Comparison of ENCODE assay signal across 15 mouse cellular contexts in genomic region chr6:7732097-7732496, GRCm38 (mm10).
"Had no signal": no experiment of that assay in that cellular context is flagged by ENCODE, and none has a peak within 500 bp of the region (broad histone marks: within the 10 kb centered on the region; RNA-seq: fewer than 3 reads in every experiment).

No protein-coding gene starts in this region.

- DNase-seq: kidney, adult 11 months; kidney, adult 9 months; kidney, postnatal 10 days; kidney, postnatal 4 days; lung, adult 2 months; lung, postnatal 36 days; thymus, adult 2 months; thymus, postnatal 25 days had no signal

- H3K36me3 ChIP-seq: limb, embryonic 10.5 days; midbrain, embryonic 15.5 days; neural tube, embryonic 12.5 days had no signal

- ATAC-seq: lung, postnatal 0 days had no signal

- H3K27ac ChIP-seq: left cerebral cortex, adult 2 months; limb, embryonic 10.5 days; midbrain, embryonic 15.5 days; neural tube, embryonic 12.5 days; stomach, postnatal 0 days had no signal

- H3K4me2 ChIP-seq: midbrain, embryonic 11.5 days; midbrain, embryonic 15.5 days; neural tube, embryonic 12.5 days had no signal

- H3K9me3 ChIP-seq: limb, embryonic 10.5 days; midbrain, embryonic 15.5 days had no signal

- H3K4me3 ChIP-seq: left cerebral cortex, adult 2 months; limb, embryonic 10.5 days; midbrain, embryonic 15.5 days; neural tube, embryonic 12.5 days had no signal

- H3K4me1 ChIP-seq: midbrain, embryonic 15.5 days; neural tube, embryonic 12.5 days had no signal

- H3K27me3 ChIP-seq: midbrain, embryonic 15.5 days; neural tube, embryonic 12.5 days had no signal

- H3K9ac ChIP-seq: midbrain, embryonic 15.5 days; neural tube, embryonic 12.5 days had no signal
